Mouse (Mus musculus) mammary gland, adult 2 months (tissue): Measurements from ENCODE around the gene Zkscan6. TPM values are rescaled to one million over a fixed set of nuclear protein-coding genes. Genes with fewer than 3 reads are reported as not detected.

ENCODE experiments used
- polyA plus RNA-seq: library from polyadenylated mRNA; depleted of rRNA; stranded (reverse); fragments of >200 nt; gene quantifications from 2 replicates; pipeline ENCODE4 v1.2.3, GENCODE M21; 2012; ENCODE audit warnings: low replicate concordance; rRNA removed

Gene Zkscan6
- 3.2 and 4.0 TPM in 2 replicates for polyA plus RNA-seq

DNA sequence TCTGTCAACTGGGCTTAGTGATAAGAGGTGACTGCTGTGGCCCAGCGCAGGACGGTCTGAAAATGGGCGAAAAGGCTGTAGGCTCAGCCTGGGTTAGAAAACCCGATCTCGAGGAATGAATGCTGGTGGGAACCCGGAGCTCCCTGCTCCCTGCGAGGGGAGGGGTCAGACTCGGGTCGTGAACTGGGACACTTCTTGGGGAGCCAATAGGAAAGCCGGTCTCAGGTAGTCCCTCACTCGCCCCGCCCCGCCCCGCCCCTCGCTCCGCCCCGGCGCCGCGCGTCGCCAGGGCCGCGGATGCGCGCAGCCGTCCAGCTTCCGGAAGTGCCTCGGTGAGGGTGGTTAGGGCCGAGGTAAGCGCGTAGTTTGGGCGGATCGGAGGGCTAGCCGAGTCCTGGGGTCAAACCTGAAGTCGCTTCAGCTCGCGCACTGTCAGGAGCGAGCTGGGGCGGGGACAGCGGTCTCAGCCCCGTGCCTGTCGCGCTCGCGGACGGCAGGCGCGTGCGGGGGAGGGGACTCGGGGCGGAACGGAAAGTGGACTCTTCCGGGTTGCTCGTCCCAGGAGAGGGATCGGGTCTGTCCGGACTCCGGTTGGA is at the start of gene Zkscan6:
TSS of gene Zkscan6 (plus strand) at position 267 of the 596 bp plus-strand sequence.

DNA sequence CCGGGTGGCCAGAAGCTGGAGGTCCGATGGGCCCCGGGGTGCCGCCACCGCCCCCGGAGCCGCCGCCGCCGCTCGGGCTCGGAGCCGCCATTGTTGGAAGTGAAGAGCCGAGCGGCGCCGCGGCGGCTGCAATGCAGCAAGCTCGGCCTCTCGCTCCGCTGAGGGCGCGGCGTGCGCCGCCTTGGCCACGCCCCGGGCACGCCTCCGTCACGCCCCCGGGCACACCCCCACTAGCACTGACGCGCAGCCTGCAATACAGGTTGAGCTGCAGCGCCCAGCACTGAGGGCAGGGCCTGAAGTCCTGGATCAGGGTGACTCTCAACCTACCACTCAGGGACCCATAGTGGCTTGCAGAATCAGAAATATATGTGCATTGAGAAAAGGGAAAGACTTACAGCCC is 18.8 kb upstream of the Zkscan6 start, which contains the start of gene Map2k4:
TSS of gene Map2k4 (minus strand) at position 144 of the 400 bp plus-strand sequence.

Other genes with a start within 250 kb of the Zkscan6 start
- gene Map2k4, start 18.9 kb upstream of the Zkscan6 start, polyA plus RNA-seq: 9.8 and 30.2 TPM in 2 replicates